Mouse (Mus musculus): ENCODE measurements at regions not wholly inside any gene's neighbourhood (a gene's known extent, or its start where the extent isn't known, plus 50 kb on each side); places are given as distances from the start of the nearest gene placed in this dataset.

DNA sequence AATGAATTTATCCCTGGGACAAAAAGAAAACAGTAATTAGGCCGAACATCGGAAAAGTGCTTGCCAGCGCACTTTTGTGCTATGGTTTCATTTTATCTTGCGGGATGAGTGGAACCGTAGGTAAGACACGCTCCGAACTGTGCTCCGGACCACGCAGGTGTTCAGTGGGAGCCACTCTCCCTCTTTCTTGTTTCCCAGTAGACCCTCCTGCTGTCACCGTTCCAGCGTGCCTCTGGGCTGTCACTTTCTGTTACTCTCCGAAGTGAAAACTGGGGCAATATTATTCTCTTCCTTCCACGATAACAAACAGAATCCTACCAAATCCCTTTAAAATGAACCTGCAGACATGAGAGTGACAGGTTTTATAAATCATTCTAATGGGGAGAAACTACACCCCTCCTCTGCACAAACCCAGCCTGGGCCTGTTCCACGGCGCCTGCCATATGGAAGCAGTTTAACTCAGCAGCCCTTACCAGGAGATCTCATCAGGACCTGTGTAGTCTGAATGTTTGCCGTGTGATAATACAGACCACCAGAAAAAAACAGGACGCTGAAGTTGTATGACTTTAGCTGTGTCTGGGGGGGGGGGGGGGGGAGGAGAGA lies 550.5 kb downstream of the Pdcd6ip start:
- Histone ChIP-seq H3K27me3 (ENCODE audit: insufficient read depth, low read length) (no peaks in the 10 kb centered on the region), H3K4me3 (ENCODE audit: low read depth, low read length) (no peak overlapping the region), H3K27ac (ENCODE audit: low read depth) (no peak overlapping the region), H3K36me3 (replicated peaks; ENCODE audit: insufficient read depth, low read length) (no peaks in the 10 kb centered on the region), H3K9me3 (ENCODE audit: low read length) (no peaks in the 10 kb centered on the region), H3K4me2 (ENCODE audit: low read depth, low read length) (no peak overlapping the region), H3K9ac (replicated peaks) (no peak overlapping the region), H3K4me1 (ENCODE audit: insufficient read depth) (no peaks in the 10 kb centered on the region)
- WGBS (ENCODE audit: insufficient replicate concordance), result 83% methylated on average over 17 of the region's 17 CpGs
- TF ChIP-seq EP300 (IDR thresholded peaks at IDR 0.05; ENCODE audit: low read depth), result no peak
- no peak for TF ChIP-seq CTCF (IDR thresholded peaks at IDR 0.05; ENCODE audit: low read depth)
- ATAC-seq (no peak), DNase-seq (no peak)

DNA sequence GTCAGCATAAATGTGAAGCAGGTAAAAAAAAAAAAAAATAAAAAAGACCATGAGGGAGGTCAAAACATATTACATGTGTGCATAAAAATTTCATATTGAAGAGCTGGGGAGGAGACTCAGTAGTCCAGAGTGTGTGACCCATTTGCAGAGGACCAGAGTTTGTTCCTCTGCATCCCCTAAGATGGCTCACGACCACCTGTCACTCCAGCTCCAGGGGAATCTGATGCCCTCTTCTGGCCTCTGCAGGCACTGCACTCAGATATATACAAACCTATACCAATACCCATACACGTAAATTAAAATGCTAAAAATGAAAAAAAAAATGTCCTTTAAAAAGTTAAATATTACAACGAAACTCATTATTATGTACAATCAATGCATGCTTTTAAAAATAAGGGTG lies 551.4 kb downstream of the Pdcd6ip start:
- H3K9me3 ChIP-seq (ENCODE audit: low read length), result no peaks in the 10 kb centered on the region
- H3K4me1 ChIP-seq (ENCODE audit: insufficient read depth), result no peaks in the 10 kb centered on the region
- no peak overlapping the region for H3K27ac ChIP-seq (ENCODE audit: low read depth)
- DNase-seq (no peak), ATAC-seq (no peak)
- 41% methylated on average over 3 of the region's 3 CpGs for WGBS (ENCODE audit: insufficient replicate concordance)
- no peak overlapping the region for H3K4me3 ChIP-seq (ENCODE audit: low read depth, low read length)
- H3K36me3 ChIP-seq (replicated peaks; ENCODE audit: insufficient read depth, low read length), result no peaks in the 10 kb centered on the region
- H3K4me2 ChIP-seq (ENCODE audit: low read depth, low read length), result no peak overlapping the region
- H3K27me3 ChIP-seq (ENCODE audit: insufficient read depth, low read length), result no peaks in the 10 kb centered on the region
- H3K9ac ChIP-seq (replicated peaks), result no peak overlapping the region
- TF ChIP-seq EP300 (IDR thresholded peaks at IDR 0.05; ENCODE audit: low read depth) (no peak), CTCF (IDR thresholded peaks at IDR 0.05; ENCODE audit: low read depth) (peak; percentile 22; the same call in 1 of the 2 replicates)

DNA sequence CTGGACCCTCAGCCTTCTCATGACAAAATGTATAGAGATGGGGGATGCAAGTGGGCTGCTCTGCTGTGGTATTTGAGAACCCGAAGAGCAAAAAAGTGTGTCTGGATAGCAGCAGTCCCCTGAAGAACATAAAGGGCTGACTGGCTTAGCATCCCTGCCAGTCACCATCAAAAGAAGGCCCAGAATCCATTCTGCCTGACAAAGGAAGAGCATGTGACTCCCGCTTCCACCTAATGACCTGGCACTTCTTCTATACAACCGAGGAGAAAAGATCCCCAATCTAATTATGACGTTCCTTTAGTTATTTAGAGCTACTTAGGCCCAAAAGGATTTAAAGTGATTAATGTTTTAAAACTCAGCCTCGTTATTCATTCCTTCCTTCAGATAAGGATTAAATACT lies 559.0 kb downstream of the Pdcd6ip start:
- no peak overlapping the region for H3K9ac ChIP-seq (replicated peaks)
- no peaks in the 10 kb centered on the region for H3K36me3 ChIP-seq (replicated peaks; ENCODE audit: insufficient read depth, low read length)
- DNase-seq (no peak), ATAC-seq (no peak)
- WGBS (ENCODE audit: insufficient replicate concordance), result 58% methylated on average over 5 of the region's 5 CpGs
- H3K4me1 ChIP-seq (ENCODE audit: insufficient read depth), result no peaks in the 10 kb centered on the region
- no peak overlapping the region for H3K4me3 ChIP-seq (ENCODE audit: low read depth, low read length)
- no peak overlapping the region for H3K4me2 ChIP-seq (ENCODE audit: low read depth, low read length)
- no peaks in the 10 kb centered on the region for H3K27me3 ChIP-seq (ENCODE audit: insufficient read depth, low read length)
- no peaks in the 10 kb centered on the region for H3K9me3 ChIP-seq (ENCODE audit: low read length)
- no peak for TF ChIP-seq CTCF (IDR thresholded peaks at IDR 0.05; ENCODE audit: low read depth)
- no peak for TF ChIP-seq EP300 (IDR thresholded peaks at IDR 0.05; ENCODE audit: low read depth)
- H3K27ac ChIP-seq (ENCODE audit: low read depth), result no peak overlapping the region

DNA sequence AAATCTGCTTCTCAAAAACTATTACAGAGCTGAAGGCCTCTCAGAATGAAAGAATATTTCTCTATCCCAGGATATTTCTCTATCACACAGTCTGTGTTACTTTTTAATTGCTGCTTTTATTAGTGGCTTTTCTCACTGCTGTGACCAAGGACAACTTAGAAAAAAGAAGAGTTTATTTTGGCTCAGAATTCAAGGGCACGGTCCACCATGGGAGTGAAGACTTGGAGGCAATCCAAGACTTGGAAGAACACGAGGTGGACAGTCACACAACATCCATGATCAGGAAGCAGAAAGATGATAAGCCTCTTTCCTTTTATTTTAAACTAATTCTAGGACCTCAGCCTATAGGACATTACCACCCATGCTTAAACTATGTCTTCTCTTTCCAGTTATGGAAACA lies 561.5 kb downstream of the Pdcd6ip start:
- DNase-seq (no peak), ATAC-seq (no peak)
- no peak overlapping the region for H3K4me2 ChIP-seq (ENCODE audit: low read depth, low read length)
- TF ChIP-seq CTCF (IDR thresholded peaks at IDR 0.05; ENCODE audit: low read depth), result no peak
- TF ChIP-seq EP300 (IDR thresholded peaks at IDR 0.05; ENCODE audit: low read depth), result no peak
- H3K27me3 ChIP-seq (ENCODE audit: insufficient read depth, low read length), result no peaks in the 10 kb centered on the region
- H3K27ac ChIP-seq (ENCODE audit: low read depth), result no peak overlapping the region
- H3K4me1 ChIP-seq (ENCODE audit: insufficient read depth), result no peaks in the 10 kb centered on the region
- H3K9ac ChIP-seq (replicated peaks), result no peak overlapping the region
- H3K4me3 ChIP-seq (ENCODE audit: low read depth, low read length), result no peak overlapping the region
- 35% methylated on average over 2 of the region's 2 CpGs for whole genome bisulfite sequencing (ENCODE audit: insufficient replicate concordance)
- H3K36me3 ChIP-seq (replicated peaks; ENCODE audit: insufficient read depth, low read length), result no peaks in the 10 kb centered on the region
- no peaks in the 10 kb centered on the region for H3K9me3 ChIP-seq (ENCODE audit: low read length)

DNA sequence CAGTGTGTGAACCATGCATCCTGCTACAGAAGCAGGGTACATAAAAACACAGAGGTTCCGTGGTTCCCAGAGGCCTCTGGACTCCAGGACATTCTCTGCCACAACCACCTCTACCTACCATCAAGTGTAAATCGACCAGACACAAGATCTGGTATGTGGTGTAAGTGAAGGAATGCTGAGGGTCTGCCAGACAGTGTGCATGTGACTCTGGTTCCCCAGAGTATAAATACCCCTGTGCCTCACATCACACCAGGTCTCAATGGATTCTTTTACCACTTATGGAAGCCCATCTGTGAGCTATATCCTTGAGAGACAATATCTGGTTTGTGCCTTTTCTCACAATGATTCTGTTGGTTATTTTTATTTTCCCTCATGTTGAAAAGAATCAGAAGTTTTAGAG lies 563.0 kb downstream of the Pdcd6ip start:
- TF ChIP-seq CTCF (IDR thresholded peaks at IDR 0.05; ENCODE audit: low read depth) (no peak), EP300 (IDR thresholded peaks at IDR 0.05; ENCODE audit: low read depth) (no peak)

DNA sequence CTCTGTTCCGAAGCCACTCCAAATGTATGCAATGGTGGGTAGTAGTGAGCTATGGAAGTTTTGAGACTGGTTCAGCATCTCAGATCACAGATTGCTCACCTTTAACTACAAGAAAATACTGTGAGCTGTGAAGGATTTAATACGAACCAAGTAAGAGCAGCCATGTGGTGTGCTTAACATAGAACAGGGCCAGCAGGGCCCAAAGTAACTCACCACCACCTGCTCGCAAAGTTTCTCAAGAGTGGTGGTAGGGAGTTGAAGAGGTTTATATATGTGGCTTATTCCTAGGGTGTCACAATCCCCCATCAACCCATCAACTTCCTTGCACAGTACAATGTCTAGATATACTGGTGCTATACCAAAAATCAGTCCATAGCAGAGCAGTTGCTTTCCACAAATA lies 573.4 kb downstream of the Pdcd6ip start:
- TF ChIP-seq CTCF (IDR thresholded peaks at IDR 0.05; ENCODE audit: low read depth) (no peak), EP300 (IDR thresholded peaks at IDR 0.05; ENCODE audit: low read depth) (no peak)
- WGBS (ENCODE audit: insufficient replicate concordance), result 72% methylated on average over 3 of the region's 3 CpGs
- Histone ChIP-seq H3K36me3 (replicated peaks; ENCODE audit: insufficient read depth, low read length) (no peaks in the 10 kb centered on the region), H3K27ac (ENCODE audit: low read depth) (no peak overlapping the region), H3K9ac (replicated peaks) (no peak overlapping the region), H3K4me3 (ENCODE audit: low read depth, low read length) (no peak overlapping the region), H3K9me3 (ENCODE audit: low read length) (no peaks in the 10 kb centered on the region), H3K4me2 (ENCODE audit: low read depth, low read length) (no peak overlapping the region), H3K27me3 (ENCODE audit: insufficient read depth, low read length) (no peaks in the 10 kb centered on the region), H3K4me1 (ENCODE audit: insufficient read depth) (no peaks in the 10 kb centered on the region)
- DNase-seq (no peak), ATAC-seq (no peak)

More for the DNA sequence above, 563.0 kb downstream of the Pdcd6ip start:
- Histone ChIP-seq H3K27me3 (ENCODE audit: insufficient read depth, low read length) (no peaks in the 10 kb centered on the region), H3K36me3 (replicated peaks; ENCODE audit: insufficient read depth, low read length) (no peaks in the 10 kb centered on the region), H3K9me3 (ENCODE audit: low read length) (no peaks in the 10 kb centered on the region), H3K4me3 (ENCODE audit: low read depth, low read length) (no peak overlapping the region), H3K27ac (ENCODE audit: low read depth) (no peak overlapping the region), H3K4me2 (ENCODE audit: low read depth, low read length) (no peak overlapping the region), H3K9ac (replicated peaks) (no peak overlapping the region), H3K4me1 (ENCODE audit: insufficient read depth) (no peaks in the 10 kb centered on the region)
- ATAC-seq, result no peak
- no peak for DNase-seq
- 68% methylated on average over 2 of the region's 2 CpGs for WGBS (ENCODE audit: insufficient replicate concordance)

Measured in liver, postnatal 0 days (tissue).